Mouse (Mus musculus) hindbrain, embryonic 13.5 days (tissue): Measurements from ENCODE around the gene Ephb2. TPM values are rescaled to one million over a fixed set of nuclear protein-coding genes. Genes with fewer than 3 reads are reported as not detected.
A peak's percentile ranks its signal among the peaks of the same experiment; 100 is the strongest.

Experiments
- ATAC-seq: fragments of 200-750 bp; cut with Nextera tagmentation; 2 replicates; pipeline ENCODE4 v1.8.0; 2017; ENCODE audit warnings: moderate TSS enrichment; ENCODE audit not compliant: low FRiP score
- H3K27ac ChIP-seq: fragments of 300-500 bp; sonication (generic); 2 replicates; pipeline ENCODE4 v1.5.1; 2015; ENCODE audit warnings: inconsistent platforms, mild to moderate bottlenecking, moderate library complexity
- H3K27me3 ChIP-seq: fragments of 300-500 bp; sonication (generic); 2 replicates; pipeline ENCODE4 v1.6.1; 2015; ENCODE audit warnings: mild to moderate bottlenecking, inconsistent platforms
- H3K36me3 ChIP-seq: fragments of 300-500 bp; sonication (generic); 2 replicates; pipeline ENCODE4 v1.6.1; 2015; ENCODE audit warnings: mild to moderate bottlenecking, inconsistent platforms
- H3K4me1 ChIP-seq: fragments of 300-500 bp; sonication (generic); replicated peaks from 2 replicates; pipeline ENCODE4 v1.6.1; 2015; ENCODE audit warnings: inconsistent platforms
- H3K4me2 ChIP-seq: fragments of 300-500 bp; sonication (generic); 2 replicates; pipeline ENCODE4 v1.6.1; 2015; ENCODE audit warnings: inconsistent platforms, mild to moderate bottlenecking, moderate library complexity
- H3K4me3 ChIP-seq: fragments of 300-500 bp; sonication (generic); 2 replicates; pipeline ENCODE4 v1.5.1; 2015; ENCODE audit warnings: mild to moderate bottlenecking, inconsistent platforms
- H3K9ac ChIP-seq: fragments of 300-500 bp; sonication (generic); 2 replicates; pipeline ENCODE4 v1.6.1; 2015; ENCODE audit warnings: mild to moderate bottlenecking, inconsistent platforms
- H3K9me3 ChIP-seq: fragments of 300-500 bp; sonication (generic); 2 replicates; pipeline ENCODE4 v1.6.1; 2016; ENCODE audit warnings: inconsistent platforms
- WGBS: fragments of 180-500 bp; shearing (Covaris S2); methylation state at CpG from one replicate; pipeline ENCODE4 v1.1.7; 2015; 5-methylcytosine and 5-hydroxymethylcytosine counted together
- polyA plus RNA-seq: library from polyadenylated mRNA; unstranded; fragments of >200 nt; fragmentation: Nextera tagmentation; extraction: Ambion mirVana; gene quantifications from 2 replicates; pipeline ENCODE4 v1.2.1, GENCODE M21; 2015

Gene Ephb2
- 14.9 and 16.5 TPM in 2 replicates for polyA plus RNA-seq

- Histone ChIP-seq H3K27me3 (no peaks in the 10 kb centered on the region; the same call in 1 of the 2 replicates), H3K9ac (peak within 1 kb of the TSS; percentile 98), H3K4me3 (peak within 1 kb of the TSS; percentile 96), H3K4me1 (peaks cover 79% of the 10 kb centered on the region), H3K9me3 (no peaks in the 10 kb centered on the region), H3K27ac (peak within 1 kb of the TSS; percentile 100), H3K4me2 (peak within 1 kb of the TSS; percentile 91), H3K36me3 (no peaks in the 10 kb centered on the region)
- ATAC-seq: peak; percentile 85
- under 1% methylated on average over 70 of the region's 88 CpGs for WGBS
Measured at GRCm38 (mm10) chr4:136835621-136836386, at the start of gene Ephb2. Gene Ephb2 (minus strand): TSS chr4:136835988.

DNA sequence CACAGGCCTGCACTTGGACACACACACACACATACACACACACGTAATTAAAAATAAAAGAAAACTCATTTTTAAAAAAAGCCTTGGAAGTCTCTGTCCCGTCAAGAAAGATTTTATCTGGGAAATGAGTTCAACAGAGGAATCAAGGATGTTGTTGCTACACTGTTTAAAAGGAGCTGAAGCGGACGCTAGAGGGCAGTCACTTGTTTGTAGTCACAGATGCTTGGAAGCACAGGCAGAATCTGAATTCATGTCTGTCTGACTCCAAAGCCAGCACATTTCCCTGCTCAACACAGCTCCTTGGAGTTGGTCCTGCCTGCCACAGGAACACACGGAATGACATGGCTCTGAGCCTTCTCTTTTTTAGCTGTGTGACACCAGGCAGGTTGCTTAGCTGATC lies 42.8 kb upstream of the Ephb2 start:
- 25% methylated on average over 5 of the region's 5 CpGs for WGBS
- no peaks in the 10 kb centered on the region for H3K36me3 ChIP-seq
- H3K4me3 ChIP-seq: no peak overlapping the region
- no peak overlapping the region for H3K4me2 ChIP-seq
- H3K27me3 ChIP-seq: 0 out of 2 replicates have a peak, but pooled peaks cover 3% of the 10 kb centered on the region
- no peak for ATAC-seq
- no peak overlapping the region for H3K27ac ChIP-seq
- H3K9me3 ChIP-seq: no peaks in the 10 kb centered on the region
- no peaks in the 10 kb centered on the region for H3K4me1 ChIP-seq
- H3K9ac ChIP-seq: no peak overlapping the region

DNA sequence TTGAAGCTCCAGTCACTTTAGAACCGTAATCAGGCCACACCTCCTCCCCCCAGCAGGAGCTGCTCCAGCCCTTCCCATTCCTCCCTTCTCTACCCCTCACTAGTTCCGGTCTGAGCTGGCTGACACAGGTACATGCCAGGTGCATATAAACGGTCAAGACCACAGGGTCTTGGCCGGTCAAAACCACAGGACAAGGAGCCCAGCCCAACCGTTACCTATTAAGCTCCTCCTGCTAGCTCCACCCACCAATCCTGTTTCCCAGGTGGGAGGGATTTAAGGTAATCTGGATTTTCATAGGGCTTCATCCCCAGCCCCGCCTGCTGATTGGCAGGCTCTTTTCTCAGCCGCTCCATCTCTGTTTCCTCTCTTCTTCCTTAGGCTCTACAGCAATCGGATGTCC lies 42.4 kb upstream of the Ephb2 start:
- no peaks in the 10 kb centered on the region for H3K9me3 ChIP-seq
- no peak overlapping the region for H3K4me3 ChIP-seq
- no peak overlapping the region for H3K27ac ChIP-seq
- no peak overlapping the region for H3K4me2 ChIP-seq
- ATAC-seq: no peak
- 0 out of 2 replicates have a peak, but pooled peaks cover 3% of the 10 kb centered on the region for H3K27me3 ChIP-seq
- no peak overlapping the region for H3K9ac ChIP-seq
- H3K4me1 ChIP-seq: no peaks in the 10 kb centered on the region
- H3K36me3 ChIP-seq: no peaks in the 10 kb centered on the region
- WGBS: 55% methylated on average over 8 of the region's 8 CpGs

DNA sequence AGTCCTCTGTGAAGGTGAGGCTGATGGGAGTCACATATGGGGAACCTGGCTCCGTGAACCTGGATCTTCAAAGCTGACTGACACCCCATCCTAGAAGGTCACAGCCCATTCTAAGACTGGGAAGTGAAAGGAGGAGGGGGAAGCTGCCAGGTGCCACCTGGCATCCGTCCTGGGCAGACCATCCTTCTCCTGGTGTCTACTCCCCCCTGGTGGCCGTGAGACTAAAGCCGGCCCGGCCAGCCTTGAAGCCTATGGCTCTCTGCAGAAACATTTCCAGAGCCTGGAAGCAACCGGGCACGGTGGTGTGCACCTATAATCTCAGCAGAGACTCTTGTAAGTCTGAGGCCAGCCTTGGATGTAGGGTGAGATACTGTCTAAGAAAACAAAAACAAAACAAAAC lies 41.2 kb upstream of the Ephb2 start:
- Histone ChIP-seq H3K27me3 (0 out of 2 replicates have a peak, but pooled peaks cover under 1% of the 10 kb centered on the region), H3K9me3 (no peaks in the 10 kb centered on the region), H3K9ac (no peak overlapping the region), H3K4me1 (no peaks in the 10 kb centered on the region), H3K27ac (no peak overlapping the region), H3K36me3 (no peaks in the 10 kb centered on the region), H3K4me3 (no peak overlapping the region), H3K4me2 (no peak overlapping the region)
- ATAC-seq: 0 out of 2 replicates have a peak, but pooled peaks have one; percentile 61
- 24% methylated on average over 7 of the region's 7 CpGs for WGBS

- Histone ChIP-seq H3K4me1 (no peaks in the 10 kb centered on the region), H3K27me3 (no peaks in the 10 kb centered on the region), H3K27ac (no peak overlapping the region), H3K36me3 (no peaks in the 10 kb centered on the region), H3K4me2 (no peak overlapping the region), H3K9ac (no peak overlapping the region), H3K4me3 (no peak overlapping the region), H3K9me3 (no peaks in the 10 kb centered on the region)
- WGBS: 92% methylated on average over 14 of the region's 14 CpGs
- ATAC-seq: no peak
Measured at GRCm38 (mm10) chr4:136875012-136875411, 39.2 kb upstream of the Ephb2 start.

- Histone ChIP-seq H3K4me2 (no peak overlapping the region), H3K36me3 (no peaks in the 10 kb centered on the region), H3K27ac (0 out of 2 replicates have a peak overlapping the region, but pooled peaks have one; percentile 30), H3K4me1 (peaks cover 38% of the 10 kb centered on the region), H3K27me3 (no peaks in the 10 kb centered on the region), H3K9me3 (no peaks in the 10 kb centered on the region), H3K4me3 (no peak overlapping the region), H3K9ac (no peak overlapping the region)
- WGBS: 87% methylated on average over 6 of the region's 6 CpGs
- no peak for ATAC-seq
Measured at GRCm38 (mm10) chr4:136868371-136868770, 32.6 kb upstream of the Ephb2 start.

DNA sequence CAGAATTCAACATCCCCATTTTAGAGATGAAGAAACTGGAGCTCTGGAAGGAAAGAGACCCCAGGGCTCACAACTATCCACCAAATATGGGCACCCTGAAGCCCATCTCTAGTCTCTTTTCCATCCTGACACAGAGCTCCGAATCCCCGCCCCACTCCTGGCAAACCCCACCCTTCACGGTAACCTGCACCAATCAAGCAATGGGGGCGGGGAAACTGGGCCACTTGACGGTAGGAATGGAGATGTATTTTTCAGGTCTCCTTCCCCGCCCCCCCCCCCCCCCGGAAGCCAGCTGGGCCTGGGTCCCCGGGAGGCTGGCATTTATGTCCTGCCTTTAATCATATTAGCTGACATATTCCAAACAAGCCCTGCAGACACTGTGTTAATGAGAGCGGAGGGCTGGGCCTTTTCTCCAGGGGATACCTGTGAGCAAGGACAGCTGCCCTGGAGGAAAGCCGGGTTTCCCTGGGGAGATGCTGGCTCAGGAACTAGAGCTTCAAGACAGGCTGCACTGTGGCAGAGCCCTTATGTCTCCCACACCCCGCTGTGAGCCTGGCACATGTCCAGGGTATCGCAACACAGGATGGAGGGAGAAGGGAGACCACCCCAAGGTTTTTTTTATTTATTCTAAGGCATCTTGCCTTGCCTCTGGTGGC lies 32.0 kb upstream of the Ephb2 start:
- ATAC-seq: peak; percentile 27; the same call in 1 of the 2 replicates
- Histone ChIP-seq H3K27me3 (no peaks in the 10 kb centered on the region), H3K9me3 (no peaks in the 10 kb centered on the region), H3K36me3 (no peaks in the 10 kb centered on the region), H3K4me2 (no peak overlapping the region), H3K4me1 (peaks cover 38% of the 10 kb centered on the region), H3K4me3 (no peak overlapping the region), H3K27ac (peak overlapping the region; percentile 30; the same call in 1 of the 2 replicates), H3K9ac (no peak overlapping the region)
- 14% methylated on average over 10 of the region's 12 CpGs for WGBS

- Histone ChIP-seq H3K27me3 (no peaks in the 10 kb centered on the region), H3K4me3 (no peak overlapping the region), H3K9ac (peak overlapping the region; percentile 25; the same call in 1 of the 2 replicates), H3K4me2 (peak overlapping the region; percentile 26; the same call in 1 of the 2 replicates), H3K9me3 (no peaks in the 10 kb centered on the region), H3K36me3 (no peaks in the 10 kb centered on the region), H3K27ac (peak overlapping the region; percentile 89), H3K4me1 (peaks cover 55% of the 10 kb centered on the region)
- 55% methylated on average over 5 of the region's 5 CpGs for WGBS
- 0 out of 2 replicates have a peak, but pooled peaks have one; percentile 5 for ATAC-seq
Measured at GRCm38 (mm10) chr4:136865531-136865930, 29.7 kb upstream of the Ephb2 start.

GRCm38 (mm10) chr4:136864751-136865470 lies 29.1 kb upstream of the Ephb2 start:
- peak overlapping the region; percentile 26; the same call in 1 of the 2 replicates for H3K4me2 ChIP-seq
- peaks cover 55% of the 10 kb centered on the region for H3K4me1 ChIP-seq
- H3K36me3 ChIP-seq: no peaks in the 10 kb centered on the region
- 3% methylated on average over 15 of the region's 15 CpGs for WGBS
- peak overlapping the region; percentile 89 for H3K27ac ChIP-seq
- H3K9me3 ChIP-seq: no peaks in the 10 kb centered on the region
- H3K27me3 ChIP-seq: no peaks in the 10 kb centered on the region
- H3K9ac ChIP-seq: peak overlapping the region; percentile 25; the same call in 1 of the 2 replicates
- ATAC-seq: peak; percentile 40; the same call in 1 of the 2 replicates
- H3K4me3 ChIP-seq: no peak overlapping the region

DNA sequence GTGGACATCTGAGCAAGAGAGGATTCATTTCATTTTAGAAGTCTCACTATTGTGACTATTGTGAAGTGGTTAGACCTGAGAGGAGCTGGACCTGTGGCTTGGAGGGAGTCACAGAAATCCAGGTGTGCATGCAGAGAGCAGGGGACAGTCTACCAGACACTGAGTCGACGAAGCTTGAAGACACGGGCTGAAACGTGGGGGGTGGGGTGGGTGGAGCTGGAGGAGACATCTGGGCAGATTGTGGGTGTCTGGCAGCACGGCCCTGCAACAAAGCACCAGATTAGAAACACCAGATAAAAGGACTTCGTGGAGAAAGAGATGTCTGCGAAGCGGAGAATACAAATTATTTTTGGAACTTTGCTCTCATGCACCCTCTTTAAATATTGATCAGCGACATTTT lies 27.7 kb upstream of the Ephb2 start:
- no peaks in the 10 kb centered on the region for H3K36me3 ChIP-seq
- 36% methylated on average over 9 of the region's 9 CpGs for WGBS
- no peak for ATAC-seq
- no peak overlapping the region for H3K9ac ChIP-seq
- H3K27me3 ChIP-seq: no peaks in the 10 kb centered on the region
- no peak overlapping the region for H3K27ac ChIP-seq
- no peak overlapping the region for H3K4me3 ChIP-seq
- no peaks in the 10 kb centered on the region for H3K9me3 ChIP-seq
- no peak overlapping the region for H3K4me2 ChIP-seq
- H3K4me1 ChIP-seq: peaks cover 55% of the 10 kb centered on the region

DNA sequence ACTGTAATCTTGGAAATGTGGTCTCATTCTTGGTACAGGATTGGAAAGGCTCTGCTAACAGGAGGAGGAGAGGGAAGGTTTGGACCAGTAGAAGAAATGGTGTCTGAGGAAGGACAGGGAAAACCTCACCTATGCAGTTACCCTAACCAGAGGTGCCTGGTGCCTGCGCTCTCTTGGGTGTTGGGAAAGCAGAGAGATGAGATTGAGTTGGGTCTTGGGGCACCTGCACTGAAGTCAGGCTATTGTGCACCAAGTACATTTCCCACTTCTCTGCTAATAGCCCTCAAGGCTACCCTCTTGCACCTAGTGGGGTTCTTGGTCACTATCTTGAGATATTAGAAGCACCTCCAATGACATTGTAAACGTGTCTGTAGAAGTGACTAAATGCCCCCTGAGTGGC lies 26.6 kb upstream of the Ephb2 start:
- Histone ChIP-seq H3K27me3 (no peaks in the 10 kb centered on the region), H3K4me1 (peaks cover 44% of the 10 kb centered on the region), H3K9me3 (no peaks in the 10 kb centered on the region), H3K9ac (0 out of 2 replicates have a peak overlapping the region, but pooled peaks have one; percentile 49), H3K36me3 (no peaks in the 10 kb centered on the region), H3K4me3 (no peak overlapping the region), H3K27ac (peak overlapping the region; percentile 75), H3K4me2 (no peak overlapping the region)
- no peak for ATAC-seq
- WGBS: 75% methylated on average over 2 of the region's 2 CpGs

- Histone ChIP-seq H3K4me2 (no peak overlapping the region), H3K9ac (peak overlapping the region; percentile 49; the same call in 1 of the 2 replicates), H3K9me3 (no peaks in the 10 kb centered on the region), H3K4me1 (peaks cover 41% of the 10 kb centered on the region), H3K4me3 (no peak overlapping the region), H3K36me3 (no peaks in the 10 kb centered on the region), H3K27ac (peak overlapping the region; percentile 75), H3K27me3 (no peaks in the 10 kb centered on the region)
- ATAC-seq: no peak
- 3% methylated on average over 17 of the region's 17 CpGs for WGBS
Measured at GRCm38 (mm10) chr4:136861806-136862205, 26.0 kb upstream of the Ephb2 start.
